Mouse (Mus musculus) kidney, adult 2 months (tissue): ENCODE measurements at regions not wholly inside any gene's neighbourhood (a gene's known extent, or its start where the extent isn't known, plus 50 kb on each side); places are given as distances from the start of the nearest gene placed in this dataset.

Experiments used
- CTCF ChIP-seq: fragments of 200-500 bp; conservative IDR thresholded peaks from 2 replicates; pipeline ENCODE4 v1.5.1; 2011; ENCODE audit warnings: low read depth, mild to moderate bottlenecking, control low read depth, low read length, moderate library complexity, mixed read lengths; ENCODE audit not compliant: insufficient read depth, insufficient read length
- POLR2A ChIP-seq: fragments of 200-500 bp; IDR thresholded peaks from one replicate; pipeline ENCODE4 v1.6.1; 2011; ENCODE audit warnings: low read depth, low read length, control low read depth

DNA sequence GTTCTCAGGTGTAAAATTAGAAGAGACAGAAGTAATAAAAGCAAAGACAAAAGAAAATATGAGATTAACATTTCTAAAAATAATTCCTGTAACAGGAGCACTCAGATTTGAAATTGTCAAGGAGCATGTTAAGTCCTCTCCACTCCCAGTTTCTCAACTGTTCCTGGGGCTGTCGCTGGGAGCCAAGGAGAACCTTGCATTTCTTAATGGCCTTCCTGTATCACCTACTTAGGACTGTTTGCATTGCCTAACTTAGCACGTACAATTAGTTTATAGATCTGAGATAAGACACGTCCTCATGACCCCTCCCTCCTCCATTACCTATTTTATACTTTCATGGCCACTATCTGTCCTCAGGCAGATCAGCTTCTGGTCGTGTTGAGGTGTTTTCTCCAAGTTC lies 360.8 kb downstream of the Kcnj2 start:
- TF ChIP-seq CTCF (no peak), POLR2A (no peak)
